Mouse (Mus musculus) liver, postnatal 0 days (tissue): ENCODE results near the gene Atp6v0a4. TPM values are rescaled to one million over a fixed set of nuclear protein-coding genes. Genes with fewer than 3 reads are reported as not detected.

ENCODE experiments used
- ATAC-seq: fragments of 200-750 bp; cut with Nextera tagmentation; 2 replicates; pipeline ENCODE4 v1.8.0; 2017; ENCODE audit warnings: mild to moderate bottlenecking, moderate library complexity
- DNase-seq: peaks from one replicate; pipeline ENCODE4 v3.0.0-alpha.2; 2016
- H3K27ac ChIP-seq: fragments of 300-500 bp; sonication (generic); 2 replicates; pipeline ENCODE4 v1.5.1; 2014; ENCODE audit warnings: antibody characterized with exemption, moderate library complexity, mild to moderate bottlenecking, low read depth
- H3K27me3 ChIP-seq: fragments of 300-500 bp; sonication (generic); 2 replicates; pipeline ENCODE4 v1.6.1; 2014; ENCODE audit warnings: low read length, control low read depth, mixed read lengths; ENCODE audit not compliant: insufficient read depth
- H3K36me3 ChIP-seq: fragments of 300-500 bp; sonication (generic); replicated peaks from 2 replicates; pipeline ENCODE4 v1.6.1; 2014; ENCODE audit warnings: mild to moderate bottlenecking, control low read depth, low read length, moderate library complexity, mixed read lengths; ENCODE audit not compliant: insufficient read depth
- H3K4me1 ChIP-seq: fragments of 300-500 bp; sonication (generic); 2 replicates; pipeline ENCODE4 v1.6.1; 2014; ENCODE audit warnings: antibody characterized with exemption, mild to moderate bottlenecking, control low read depth; ENCODE audit not compliant: insufficient read depth
- H3K4me2 ChIP-seq: fragments of 300-500 bp; sonication (generic); 2 replicates; pipeline ENCODE4 v1.6.1; 2014; ENCODE audit warnings: low read depth, mild to moderate bottlenecking, low read length, moderate library complexity, mixed read lengths
- H3K4me3 ChIP-seq: fragments of 300-500 bp; sonication (generic); 2 replicates; pipeline ENCODE4 v1.5.1; 2014; ENCODE audit warnings: low read depth, low read length
- H3K9ac ChIP-seq: fragments of 300-500 bp; sonication (generic); replicated peaks from 2 replicates; pipeline ENCODE4 v1.6.1; 2014; ENCODE audit warnings: mild to moderate bottlenecking, moderate library complexity
- H3K9me3 ChIP-seq: fragments of 300-500 bp; sonication (generic); 2 replicates; pipeline ENCODE4 v1.6.1; 2016; ENCODE audit warnings: mild to moderate bottlenecking, control low read depth, low read length, mixed read lengths
- CTCF ChIP-seq: sonication (generic); IDR thresholded peaks from 2 replicates; pipeline ENCODE4 v1.5.1; 2016; ENCODE audit warnings: antibody characterized with exemption, low read depth
- EP300 ChIP-seq: IDR thresholded peaks from 2 replicates; pipeline ENCODE4 v1.6.1; 2016; ENCODE audit warnings: antibody characterized with exemption, low read depth, mild to moderate bottlenecking
- WGBS: fragments of 180-500 bp; shearing (Covaris S2); extraction: QIAGEN DNeasy Blood & Tissue Kit; methylation state at CpG from one replicate; pipeline ENCODE4 v1.1.7; 2014; ENCODE audit not compliant: insufficient replicate concordance; 5-methylcytosine and 5-hydroxymethylcytosine counted together
- polyA plus RNA-seq: library from polyadenylated mRNA; unstranded; fragments of >200 nt; fragmentation: Nextera tagmentation; extraction: Ambion mirVana; gene quantifications from 2 replicates; pipeline ENCODE4 v1.2.1, GENCODE M21; 2015

Gene Atp6v0a4
- polyA plus RNA-seq, 1 experiment from 2014 or later = 0.05 TPM

DNA sequence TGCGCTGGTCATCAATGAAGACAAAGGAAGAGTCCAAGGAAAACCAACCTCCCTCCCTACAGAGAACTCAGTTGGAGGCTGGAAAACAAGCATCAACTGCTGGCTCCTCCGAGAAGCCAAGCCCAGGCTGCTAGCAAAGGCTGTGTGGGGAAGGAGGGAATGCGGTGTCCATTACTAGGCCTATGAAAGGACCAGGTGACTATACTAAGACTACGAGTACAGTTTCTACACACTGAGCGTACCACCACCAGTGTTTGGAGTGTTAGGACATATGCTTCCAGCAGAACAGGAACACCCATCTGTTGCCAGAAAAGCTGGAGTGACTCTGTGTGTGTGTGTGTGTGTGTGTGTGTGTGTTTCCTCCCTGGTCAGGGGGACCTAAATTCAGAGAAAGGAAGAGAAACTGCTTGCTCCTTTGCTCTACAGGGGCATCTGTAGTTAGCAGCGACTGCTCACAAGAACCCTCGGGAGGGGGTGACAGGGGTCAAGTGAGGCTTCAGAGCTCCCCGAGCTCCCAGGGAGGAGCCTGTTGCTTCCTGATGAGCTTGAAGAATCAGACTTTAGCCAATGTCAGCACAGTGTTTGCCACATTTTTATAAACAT lies 21.2 kb upstream of the Atp6v0a4 start:
- ATAC-seq (no peak), DNase-seq (no peak)
- Histone ChIP-seq H3K27me3 (no peaks in the 10 kb centered on the region), H3K27ac (no peak overlapping the region), H3K36me3 (no peaks in the 10 kb centered on the region), H3K4me3 (no peak overlapping the region), H3K4me2 (no peak overlapping the region), H3K4me1 (peaks cover 5% of the 10 kb centered on the region; the same call in 1 of the 2 replicates), H3K9me3 (no peaks in the 10 kb centered on the region), H3K9ac (no peak overlapping the region)
- no peak for TF ChIP-seq EP300
- no peak for TF ChIP-seq CTCF
- WGBS = 65% methylated on average over 8 of the region's 8 CpGs

DNA sequence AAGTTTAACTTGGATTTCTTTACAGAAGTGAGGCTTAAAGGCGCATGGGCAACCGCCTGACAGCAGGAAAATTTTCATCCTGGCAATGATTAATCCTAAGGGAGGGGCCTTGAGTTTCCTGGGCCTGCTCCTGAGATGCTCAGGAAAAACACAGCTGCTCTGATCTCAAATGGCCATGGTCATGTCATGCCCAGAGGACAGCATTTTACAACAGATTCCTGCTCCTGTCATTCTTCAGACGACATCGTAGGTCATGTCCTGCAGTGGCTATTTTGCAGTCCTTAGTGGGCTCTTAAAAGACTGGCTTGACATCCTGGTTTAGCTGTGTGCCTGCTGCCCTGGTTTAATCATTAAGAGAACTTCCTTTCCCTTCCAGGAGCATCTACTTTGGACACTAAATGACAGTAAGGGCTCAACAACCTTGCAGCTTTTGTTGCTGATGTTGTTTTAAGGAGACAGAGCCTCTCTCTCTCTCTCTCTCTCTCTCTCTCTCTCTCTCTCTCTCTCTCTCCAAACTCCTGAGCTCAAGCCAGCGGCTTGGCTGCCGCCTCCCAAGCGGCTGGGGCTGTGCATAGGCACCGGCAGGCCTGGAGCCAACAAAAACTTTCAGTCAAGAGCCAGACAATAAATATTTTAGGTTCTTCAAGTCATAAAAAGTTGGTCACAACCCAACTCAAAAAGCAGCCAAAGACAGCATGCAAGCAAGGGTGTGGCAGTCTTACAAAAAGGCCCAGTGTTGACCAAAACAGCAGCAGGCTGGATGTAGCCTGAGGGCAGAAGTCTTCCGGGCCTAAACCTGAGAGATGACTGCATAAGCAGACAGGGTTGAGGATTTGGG lies 20.0 kb upstream of the Atp6v0a4 start:
- no peaks in the 10 kb centered on the region for H3K27me3 ChIP-seq

DNA sequence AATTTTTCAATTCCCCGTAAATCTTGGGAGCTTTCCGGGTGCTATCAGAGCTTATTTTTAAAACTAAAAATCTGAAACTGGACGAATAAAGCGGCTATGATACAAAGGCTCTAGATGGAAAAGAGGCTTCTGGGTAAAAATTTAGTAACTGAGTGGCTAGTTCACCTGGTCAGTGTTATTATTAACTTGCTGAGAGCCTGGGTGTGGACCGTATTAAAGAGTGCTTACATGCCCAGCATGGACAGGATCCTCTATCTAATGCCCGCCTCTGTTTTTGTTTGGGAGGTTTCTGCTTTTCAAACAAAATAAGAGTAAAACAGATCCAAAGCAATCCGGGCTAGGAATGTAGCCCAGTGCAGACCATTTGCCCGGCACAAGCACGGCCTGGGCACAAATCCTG lies 16.0 kb upstream of the Atp6v0a4 start:
- Histone ChIP-seq H3K4me1 (peaks cover 5% of the 10 kb centered on the region; the same call in 1 of the 2 replicates), H3K9ac (no peak overlapping the region), H3K9me3 (no peaks in the 10 kb centered on the region), H3K4me2 (no peak overlapping the region), H3K27me3 (no peaks in the 10 kb centered on the region), H3K36me3 (no peaks in the 10 kb centered on the region), H3K4me3 (no peak overlapping the region), H3K27ac (no peak overlapping the region)
- TF ChIP-seq EP300 = no peak
- TF ChIP-seq CTCF = no peak
- ATAC-seq = no peak
- no peak for DNase-seq
- 77% methylated on average over 9 of the region's 9 CpGs for WGBS

More for the DNA sequence above, 20.0 kb upstream of the Atp6v0a4 start:
- Histone ChIP-seq H3K4me2 (no peak overlapping the region), H3K27ac (no peak overlapping the region), H3K9me3 (no peaks in the 10 kb centered on the region), H3K4me3 (no peak overlapping the region), H3K4me1 (peaks cover 5% of the 10 kb centered on the region; the same call in 1 of the 2 replicates), H3K36me3 (no peaks in the 10 kb centered on the region), H3K9ac (no peak overlapping the region)
- ATAC-seq (peak; percentile 19; the same call in 1 of the 2 replicates), DNase-seq (no peak)
- TF ChIP-seq CTCF = no peak
- TF ChIP-seq EP300 = no peak
- 54% methylated on average over 9 of the region's 9 CpGs for WGBS

DNA sequence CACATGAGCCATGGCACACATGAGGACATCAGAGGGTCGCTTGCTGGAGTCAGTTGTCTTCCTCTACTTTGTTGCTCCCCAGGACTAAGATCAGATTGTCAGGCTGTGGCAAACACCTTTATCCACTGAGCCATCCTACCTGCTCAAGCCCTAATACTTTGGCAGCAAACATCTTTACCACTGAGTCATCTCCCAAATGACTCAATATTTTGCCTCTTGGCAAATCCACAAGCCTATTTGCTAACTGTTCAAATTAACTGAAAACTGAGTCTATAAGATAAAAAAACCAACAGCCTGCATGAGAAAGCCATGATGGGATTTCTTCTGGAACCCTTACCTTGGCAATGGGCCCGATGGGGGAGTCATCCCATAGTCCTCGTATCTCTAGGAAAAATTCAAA lies 14.7 kb upstream of the Atp6v0a4 start:
- ATAC-seq (no peak), DNase-seq (no peak)
- Histone ChIP-seq H3K9me3 (no peaks in the 10 kb centered on the region), H3K4me1 (peaks cover 5% of the 10 kb centered on the region; the same call in 1 of the 2 replicates), H3K27ac (no peak overlapping the region), H3K27me3 (no peaks in the 10 kb centered on the region), H3K4me2 (no peak overlapping the region), H3K9ac (no peak overlapping the region), H3K36me3 (no peaks in the 10 kb centered on the region), H3K4me3 (no peak overlapping the region)
- TF ChIP-seq CTCF (no peak), EP300 (no peak)
- WGBS = 69% methylated on average over 3 of the region's 3 CpGs

DNA sequence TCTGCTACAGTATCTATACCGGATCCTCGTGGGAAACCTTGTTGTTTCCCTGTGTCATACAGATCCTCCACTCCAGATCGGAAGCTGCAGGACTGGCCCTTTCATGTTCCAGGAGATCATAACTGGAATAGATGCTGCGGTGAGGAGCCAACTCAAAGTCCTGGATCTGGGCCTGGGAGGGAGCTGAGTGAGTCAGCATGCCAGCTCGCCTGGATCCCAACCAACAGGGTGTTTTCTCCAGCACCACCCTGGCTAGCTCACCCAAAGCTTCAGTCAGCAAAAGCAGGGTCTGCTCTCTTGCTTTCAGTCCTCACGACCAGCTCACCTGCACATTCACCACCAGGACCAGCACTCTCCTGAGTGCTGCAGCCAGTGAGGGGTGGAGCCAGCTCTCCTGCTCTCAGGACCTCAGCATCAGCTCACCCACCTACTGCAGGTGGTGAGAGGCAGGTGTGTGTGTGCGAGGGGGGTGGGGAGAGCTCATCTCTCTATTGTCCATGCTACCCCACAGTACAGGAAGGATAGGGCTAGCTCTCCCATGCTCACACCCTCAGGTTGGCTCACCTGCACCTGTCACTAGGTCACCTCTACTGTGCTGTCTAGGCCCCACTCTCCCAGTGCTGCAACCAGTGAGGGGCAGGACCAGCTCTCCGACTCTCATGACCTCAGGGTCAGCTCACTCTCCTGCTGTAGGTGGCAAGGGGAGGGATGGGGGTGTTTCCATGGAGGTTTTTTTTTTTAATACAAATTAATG lies 10.6 kb upstream of the Atp6v0a4 start:
- Histone ChIP-seq H3K9me3 (no peaks in the 10 kb centered on the region), H3K4me3 (no peak overlapping the region), H3K27ac (no peak overlapping the region), H3K36me3 (no peaks in the 10 kb centered on the region), H3K9ac (no peak overlapping the region), H3K27me3 (no peaks in the 10 kb centered on the region), H3K4me1 (no peaks in the 10 kb centered on the region), H3K4me2 (no peak overlapping the region)
- DNase-seq (no peak), ATAC-seq (no peak)
- 77% methylated on average over 8 of the region's 8 CpGs for WGBS
- TF ChIP-seq EP300 (no peak), CTCF (no peak)

DNA sequence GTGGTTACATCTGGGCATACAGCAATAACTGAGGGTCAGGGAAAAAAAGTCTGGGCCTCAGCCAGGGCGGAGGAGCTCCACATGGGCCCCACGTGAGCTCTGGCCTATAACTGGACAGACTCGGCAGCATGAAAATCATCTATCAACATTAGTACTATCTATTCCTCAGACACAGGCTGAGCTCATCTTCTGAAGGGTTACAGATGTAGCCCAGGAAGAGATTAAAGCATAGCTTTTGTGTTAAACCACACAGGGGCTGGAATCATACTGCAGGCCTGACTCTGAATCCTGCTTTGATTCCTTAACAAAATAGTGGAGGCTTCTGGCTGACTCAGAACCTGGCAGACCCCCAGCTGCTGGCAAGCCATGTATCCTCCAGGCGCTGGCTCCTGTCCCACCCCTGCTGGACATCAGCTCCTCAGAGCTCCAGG lies 7.4 kb upstream of the Atp6v0a4 start:
- Histone ChIP-seq H3K27ac (no peak overlapping the region), H3K9ac (no peak overlapping the region), H3K36me3 (no peaks in the 10 kb centered on the region), H3K27me3 (no peaks in the 10 kb centered on the region), H3K4me2 (no peak overlapping the region), H3K4me3 (no peak overlapping the region), H3K4me1 (no peaks in the 10 kb centered on the region), H3K9me3 (no peaks in the 10 kb centered on the region)
- TF ChIP-seq CTCF (no peak), EP300 (no peak)
- DNase-seq (no peak), ATAC-seq (no peak)
- WGBS = 67% methylated on average over 4 of the region's 4 CpGs
